Mouse (Mus musculus) stomach, postnatal 0 days (tissue): ENCODE results near the gene Olfr467.
"Not testable (repeated sequence)": the region's sequence is repeated elsewhere in the genome, so short reads cannot be mapped to it uniquely, and the experiment has no call there.

Experiments used
- CTCF ChIP-seq: IDR thresholded peaks from 2 replicates; pipeline ENCODE4 v1.5.1; 2016; ENCODE audit warnings: antibody characterized with exemption, low read depth, mild to moderate bottlenecking, moderate library complexity
- EP300 ChIP-seq: optimal IDR thresholded peaks from 2 replicates; pipeline ENCODE3; 2016; ENCODE audit warnings: antibody characterized with exemption

DNA sequence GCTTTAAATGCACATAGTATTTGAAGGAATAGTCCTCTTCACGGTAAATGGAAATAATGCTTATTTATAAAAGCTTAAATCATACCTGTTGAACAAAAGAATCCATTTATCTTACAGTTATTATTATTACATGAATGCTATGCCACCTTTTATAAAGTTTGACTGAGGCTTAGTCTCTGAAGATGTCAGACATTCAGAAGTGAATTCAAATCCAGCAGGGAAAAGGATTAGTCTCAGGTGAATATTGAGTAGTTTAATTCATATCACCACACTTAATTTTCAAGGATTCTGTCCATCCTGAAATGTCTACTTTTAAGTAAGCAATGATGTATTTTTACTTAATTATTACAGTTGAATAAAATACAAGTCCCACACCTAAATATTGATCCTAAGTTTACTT lies 35.3 kb downstream of the Olfr467 start, which contains the start of gene Olfr470:
- TF ChIP-seq CTCF, EP300: not testable (repeated sequence)
